Mouse (Mus musculus) embryonic stem cell, embryonic (primary cell): Measurements from ENCODE around the gene Rtl5.

ENCODE experiments used
- CTCF ChIA-PET, 4 experiments: fragments of 300-600 bp in 2 of 4; fragments of 350-600 bp in 2 of 4; sonication (Branson Sonifier 250); formaldehyde crosslinking; loops; one replicate each; lab custom pipeline; 2022; ENCODE audit warnings: inconsistent platforms in 2 of 4; lab: Charles Lee
- POLR2A ChIA-PET, 4 experiments: fragments of 300-600 bp in 2 of 4; fragments of 350-600 bp in 2 of 4; sonication (Branson Sonifier 250); formaldehyde crosslinking; loops; one replicate each; lab custom pipeline; 2022; ENCODE audit warnings: antibody characterized with exemption in 4 of 4, inconsistent platforms in 1 of 4; lab: Charles Lee

Gene Rtl5

GRCm38 (mm10) chrX:102035671-102036070 lies 35.4 kb downstream of the Rtl5 start:
- ChIA-PET POLR2A (interaction anchor here in 2 of 4 experiments (0.6 to 1.1 kb wide), 2 partner anchors 11 to 18 kb away, joined by 3 to 5 read pairs; no protein-coding TSS in a partner anchor), CTCF (interaction anchor here in 2 of 4 experiments (0.7 to 1.0 kb wide), 2 partner anchors 51 to 54 kb away, joined by 3 read pairs; no protein-coding TSS in a partner anchor)

GRCm38 (mm10) chrX:102033566-102033965 lies 37.5 kb downstream of the Rtl5 start:
- ChIA-PET POLR2A (interaction anchor here in 1 of 4 experiments (1.5 kb wide), 2 partner anchors 8 to 28 kb away, joined by 4 to 5 read pairs; no protein-coding TSS in a partner anchor), CTCF (no interaction called here)

- ChIA-PET POLR2A (interaction anchor here in 2 of 4 experiments (0.5 to 0.9 kb wide), 2 partner anchors 14 to 132 kb away, joined by 3 to 4 read pairs; no protein-coding TSS in a partner anchor), CTCF (no interaction called here)
Measured at GRCm38 (mm10) chrX:102032431-102032830, 38.7 kb downstream of the Rtl5 start.

DNA sequence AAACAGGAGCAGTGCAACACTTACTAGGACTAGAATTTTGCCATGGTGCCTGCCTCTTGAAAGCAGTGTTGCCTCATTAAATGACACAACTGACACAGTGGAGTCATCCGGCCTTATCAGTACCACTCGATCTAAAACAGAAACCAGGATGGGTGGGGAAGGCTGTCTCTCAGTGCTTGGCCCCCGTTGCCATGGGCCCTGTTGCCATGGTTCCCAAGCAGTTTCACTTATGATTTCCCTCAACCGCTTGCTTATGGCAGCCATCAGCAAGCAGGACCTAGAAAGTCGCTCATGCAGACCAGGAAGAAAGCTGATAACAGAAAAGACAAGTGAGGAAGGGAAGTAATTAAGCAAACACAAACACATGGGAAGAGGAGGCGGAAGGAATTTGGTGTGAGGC lies 39.3 kb downstream of the Rtl5 start:
- ChIA-PET POLR2A (no interaction called here), CTCF (no interaction called here)

DNA sequence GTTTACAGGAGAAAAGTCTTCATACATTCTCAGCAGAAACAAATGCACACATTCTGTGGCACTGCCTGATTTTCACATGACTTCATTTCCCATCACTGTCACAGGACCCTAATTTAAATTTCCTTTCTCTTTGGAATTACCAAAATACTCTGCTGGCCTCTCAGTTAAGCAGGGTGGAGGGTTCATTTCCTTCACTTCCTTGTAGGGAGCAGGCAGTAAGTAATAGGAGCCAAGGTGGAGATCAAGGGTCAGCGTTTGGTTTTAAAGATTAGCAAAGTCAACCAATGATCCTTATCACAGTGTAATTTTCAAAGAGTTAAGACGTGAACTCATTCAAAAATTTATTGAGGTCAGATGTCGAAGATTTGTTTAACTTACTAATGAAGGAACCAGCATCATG lies 46.1 kb downstream of the Rtl5 start:
- CTCF ChIA-PET: no interaction called here
- POLR2A ChIA-PET: interaction anchor here in 3 of 4 experiments (0.7 to 1.3 kb wide), 6 partner anchors 9 to 161 kb away, joined by 3 to 6 read pairs (median 4); no protein-coding TSS in a partner anchor

- ChIA-PET CTCF (no interaction called here), POLR2A (interaction anchor here in 1 of 4 experiments (1.0 to 1.5 kb wide), 3 partner anchors 11 to 16 kb away, joined by 4 to 7 read pairs (median 4); no protein-coding TSS in a partner anchor)
Measured at GRCm38 (mm10) chrX:102019471-102020240, 51.4 kb downstream of the Rtl5 start.

DNA sequence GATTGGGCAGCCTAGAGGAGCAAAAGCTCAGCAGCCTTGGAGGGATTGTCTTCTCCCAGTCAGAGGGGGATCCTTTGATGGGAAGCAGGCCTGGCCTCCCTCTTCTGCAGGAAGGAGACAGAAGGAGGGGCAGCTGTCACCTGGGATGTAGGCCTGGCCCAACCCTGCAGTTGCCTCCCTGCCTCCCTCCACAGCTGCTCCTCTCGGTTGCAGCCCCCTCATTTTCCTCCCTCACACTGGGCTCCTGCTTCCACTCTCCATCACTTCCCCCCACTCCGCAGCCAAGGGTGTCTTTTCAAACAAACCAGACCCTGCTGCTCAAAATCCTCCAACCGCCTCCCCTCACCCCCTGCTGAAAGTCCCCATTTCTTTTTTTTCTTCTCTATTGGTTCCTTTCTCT lies 52.2 kb downstream of the Rtl5 start:
- POLR2A ChIA-PET: interaction anchor here in 2 of 4 experiments (1.0 to 4.1 kb wide), 3 partner anchors 10 to 13 kb away, joined by 4 to 23 read pairs (median 4); no protein-coding TSS in a partner anchor
- CTCF ChIA-PET: no interaction called here

DNA sequence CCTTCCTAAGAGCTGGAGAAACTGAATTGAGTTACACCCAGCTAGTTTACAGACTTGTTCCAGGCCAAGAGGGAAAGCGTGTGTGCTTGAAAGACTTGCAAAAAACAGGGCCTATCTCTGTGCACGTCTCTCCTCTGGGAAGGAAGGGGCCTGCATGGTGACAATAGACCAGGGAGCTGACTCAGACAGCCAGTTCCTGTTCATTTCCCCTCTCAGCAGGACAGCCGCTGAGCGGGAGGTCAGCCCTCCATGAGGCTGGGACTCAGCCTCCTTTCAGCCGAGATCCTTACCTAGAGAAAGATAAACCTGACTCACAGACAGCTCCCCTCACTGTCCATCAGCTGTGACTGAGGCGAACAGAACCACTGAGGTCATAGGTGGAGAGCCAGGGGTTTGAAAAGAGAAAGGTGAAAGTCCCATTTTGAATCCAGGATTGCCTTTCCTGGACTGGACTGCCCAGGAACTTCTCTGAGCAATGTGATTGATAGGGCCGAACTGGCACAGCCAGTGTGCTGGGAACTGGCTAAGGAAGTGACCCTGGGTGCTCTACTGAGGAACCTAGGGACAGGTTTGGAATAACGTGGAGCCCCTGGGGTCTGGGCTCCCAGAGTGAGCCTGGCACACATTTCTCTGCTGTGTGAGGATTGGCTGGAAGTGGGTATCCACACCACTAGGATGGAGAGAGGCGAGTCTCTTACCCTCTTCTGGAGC lies 53.7 kb downstream of the Rtl5 start:
- CTCF ChIA-PET: interaction anchor here in 1 of 4 experiments (0.7 to 1.3 kb wide), 2 partner anchors 26 to 36 kb away, joined by 3 read pairs; no protein-coding TSS in a partner anchor
- POLR2A ChIA-PET: interaction anchor here in 3 of 4 experiments (0.6 to 4.1 kb wide), 10 partner anchors 12 to 63 kb away, joined by 3 to 23 read pairs (median 4); no protein-coding TSS in a partner anchor
